Mouse (Mus musculus) intestine, postnatal 0 days (tissue): ENCODE data around the gene Gm10840. TPM values are rescaled to one million over a fixed set of nuclear protein-coding genes. Genes with fewer than 3 reads are reported as not detected.

Experiments used
- ATAC-seq: fragments of 200-750 bp; cut with Nextera tagmentation; 2 replicates; pipeline ENCODE4 v1.8.0; 2017; ENCODE audit warnings: mild to moderate bottlenecking, moderate TSS enrichment, moderate library complexity
- H3K27ac ChIP-seq: fragments of 300-500 bp; sonication (generic); 2 replicates; pipeline ENCODE4 v1.5.1; 2014; ENCODE audit warnings: mild to moderate bottlenecking, low read depth, low read length, moderate library complexity
- H3K27me3 ChIP-seq: fragments of 300-500 bp; sonication (generic); replicated peaks from 2 replicates; pipeline ENCODE4 v1.6.1; 2014; ENCODE audit warnings: low read length, mixed read lengths; ENCODE audit not compliant: control insufficient read depth, insufficient read depth
- H3K36me3 ChIP-seq: fragments of 300-500 bp; sonication (generic); 2 replicates; pipeline ENCODE4 v1.6.1; 2014; ENCODE audit warnings: mild to moderate bottlenecking, moderate library complexity; ENCODE audit not compliant: control insufficient read depth, insufficient read depth
- H3K4me1 ChIP-seq: fragments of 300-500 bp; sonication (generic); replicated peaks from 2 replicates; pipeline ENCODE4 v1.6.1; 2014; ENCODE audit warnings: antibody characterized with exemption, low read length, mixed read lengths; ENCODE audit not compliant: control insufficient read depth, insufficient read depth
- H3K4me2 ChIP-seq: fragments of 300-500 bp; sonication (generic); replicated peaks from 2 replicates; pipeline ENCODE4 v1.6.1; 2014; ENCODE audit warnings: low read depth, mild to moderate bottlenecking, moderate library complexity
- H3K4me3 ChIP-seq: fragments of 300-500 bp; sonication (generic); 2 replicates; pipeline ENCODE4 v1.5.1; 2014; ENCODE audit warnings: low read depth, low read length
- H3K9ac ChIP-seq: fragments of 300-500 bp; sonication (generic); 2 replicates; pipeline ENCODE4 v1.6.1; 2014; ENCODE audit warnings: mild to moderate bottlenecking, low read depth, low read length
- H3K9me3 ChIP-seq: fragments of 300-500 bp; sonication (generic); 2 replicates; pipeline ENCODE4 v1.6.1; 2016; ENCODE audit warnings: mixed run types; ENCODE audit not compliant: control insufficient read depth
- CTCF ChIP-seq: sonication (generic); IDR thresholded peaks from 2 replicates; pipeline ENCODE4 v1.5.1; 2016; ENCODE audit warnings: low read depth, mild to moderate bottlenecking, control low read depth, antibody characterized with exemption, moderate library complexity
- WGBS: fragments of 180-500 bp; shearing (Covaris S2); extraction: QIAGEN DNeasy Blood & Tissue Kit; methylation state at CpG from one replicate; pipeline ENCODE4 v1.1.7; 2014; 5-methylcytosine and 5-hydroxymethylcytosine counted together
- polyA plus RNA-seq: library from polyadenylated mRNA; unstranded; fragments of >200 nt; fragmentation: Nextera tagmentation; extraction: Ambion mirVana; gene quantifications from 2 replicates; pipeline ENCODE4 v1.2.1, GENCODE M21; 2015

Gene Gm10840
- polyA plus RNA-seq, 1 experiment from 2014 or later: not detected

DNA sequence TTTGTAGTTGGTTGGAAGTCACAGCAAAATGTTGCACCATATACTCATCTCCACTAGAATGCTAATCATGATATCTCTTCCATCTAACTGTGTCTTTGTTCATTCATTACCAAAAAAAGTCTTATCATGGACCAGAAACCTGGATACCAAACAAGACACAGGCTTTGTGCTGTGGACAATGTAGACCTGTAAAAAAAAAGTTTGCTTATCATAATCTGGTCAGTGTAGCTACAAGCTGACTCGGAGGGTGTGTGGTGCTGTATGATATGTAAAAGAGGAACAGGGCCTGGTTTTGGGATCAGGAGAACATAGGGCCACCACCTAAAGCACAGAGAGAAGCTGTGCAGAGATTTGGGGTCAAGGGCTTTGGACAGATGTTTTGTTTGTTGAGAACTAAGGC lies 31.2 kb upstream of the Gm10840 start:
- no peak overlapping the region for H3K27ac ChIP-seq

DNA sequence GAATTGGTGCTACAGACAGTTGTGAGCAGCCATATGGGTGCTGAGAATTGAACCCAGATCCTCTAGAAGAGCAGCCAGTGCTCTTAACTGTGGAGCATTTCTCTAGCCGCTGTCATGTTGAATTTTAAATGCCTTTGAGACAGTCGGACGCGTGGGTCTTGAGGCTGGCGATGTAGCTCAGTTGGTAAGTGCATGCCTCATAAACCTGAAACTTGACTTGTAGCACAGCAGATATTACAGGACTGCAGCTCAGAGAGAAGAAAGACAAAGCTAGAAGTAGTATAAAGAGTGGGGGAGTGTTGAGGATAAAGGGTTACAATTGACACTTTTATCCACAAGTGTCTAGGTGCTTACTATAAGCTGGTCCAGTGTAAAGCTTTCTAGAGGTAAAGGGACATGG lies 28.1 kb upstream of the Gm10840 start:
- 94% methylated on average over 5 of the region's 5 CpGs for WGBS
- Histone ChIP-seq H3K9me3 (no peaks in the 10 kb centered on the region), H3K36me3 (peaks cover 21% of the 10 kb centered on the region), H3K9ac (no peak overlapping the region), H3K4me3 (no peak overlapping the region), H3K4me2 (no peak overlapping the region), H3K4me1 (no peaks in the 10 kb centered on the region), H3K27me3 (no peaks in the 10 kb centered on the region), H3K27ac (no peak overlapping the region)
- TF ChIP-seq CTCF: no peak
- ATAC-seq: no peak

More for the DNA sequence above, 31.2 kb upstream of the Gm10840 start:
- no peak for TF ChIP-seq CTCF
- Histone ChIP-seq H3K36me3 (peaks cover 13% of the 10 kb centered on the region), H3K4me2 (no peak overlapping the region), H3K9ac (no peak overlapping the region), H3K4me1 (no peaks in the 10 kb centered on the region), H3K9me3 (no peaks in the 10 kb centered on the region), H3K27me3 (no peaks in the 10 kb centered on the region), H3K4me3 (no peak overlapping the region)
- 74% methylated on average over 1 of the region's 1 CpGs for WGBS
- no peak for ATAC-seq

GRCm38 (mm10) chr11:106134580-106135528 lies 25.8 kb upstream of the Gm10840 start:
- Histone ChIP-seq H3K9ac (no peak overlapping the region), H3K27me3 (no peaks in the 10 kb centered on the region), H3K27ac (peak overlapping the region; percentile 50; the same call in 1 of the 2 replicates), H3K9me3 (no peaks in the 10 kb centered on the region), H3K36me3 (peaks cover 18% of the 10 kb centered on the region), H3K4me2 (peak overlapping the region; percentile 48), H3K4me1 (no peaks in the 10 kb centered on the region), H3K4me3 (no peak overlapping the region)
- peak; percentile 47 for TF ChIP-seq CTCF
- WGBS: 50% methylated on average over 8 of the region's 8 CpGs
- no peak for ATAC-seq

DNA sequence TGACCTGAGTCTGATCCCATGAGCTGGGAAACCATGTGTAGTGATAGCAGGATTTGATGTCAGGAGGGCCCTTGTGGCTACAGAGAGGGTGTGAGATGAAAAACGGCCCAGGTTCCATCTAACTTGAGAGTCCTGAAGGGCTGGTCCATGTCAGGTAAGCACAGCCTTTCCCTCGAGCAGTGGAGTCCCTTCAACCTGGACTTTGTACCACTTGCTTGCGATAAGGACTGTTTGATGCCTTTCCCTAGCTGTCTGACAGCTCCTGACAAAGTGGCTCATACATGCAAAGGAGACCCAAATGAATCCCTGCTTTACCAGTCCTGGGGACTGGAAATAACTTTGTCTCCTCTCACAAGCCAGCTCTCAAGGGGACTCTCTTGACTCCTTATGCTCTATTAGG lies 9.4 kb upstream of the Gm10840 start:
- H3K4me3 ChIP-seq: no peak overlapping the region
- peaks cover 79% of the 10 kb centered on the region for H3K36me3 ChIP-seq
- no peak for TF ChIP-seq CTCF
- no peaks in the 10 kb centered on the region for H3K4me1 ChIP-seq
- no peak overlapping the region for H3K9ac ChIP-seq
- H3K9me3 ChIP-seq: no peaks in the 10 kb centered on the region
- H3K4me2 ChIP-seq: no peak overlapping the region
- H3K27me3 ChIP-seq: no peaks in the 10 kb centered on the region
- no peak for ATAC-seq
- 46% methylated on average over 3 of the region's 3 CpGs for WGBS
- H3K27ac ChIP-seq: no peak overlapping the region

GRCm38 (mm10) chr11:106152132-106152531 lies 8.5 kb upstream of the Gm10840 start:
- no peak overlapping the region for H3K4me3 ChIP-seq
- H3K4me2 ChIP-seq: no peak overlapping the region
- no peak for ATAC-seq
- no peaks in the 10 kb centered on the region for H3K4me1 ChIP-seq
- WGBS: 82% methylated on average over 8 of the region's 8 CpGs
- no peaks in the 10 kb centered on the region for H3K27me3 ChIP-seq
- peaks cover 88% of the 10 kb centered on the region for H3K36me3 ChIP-seq
- no peak overlapping the region for H3K9ac ChIP-seq
- H3K9me3 ChIP-seq: no peaks in the 10 kb centered on the region
- no peak overlapping the region for H3K27ac ChIP-seq
- 0 out of 2 replicates have a peak, but pooled peaks have one; percentile 1 for TF ChIP-seq CTCF

- 85% methylated on average over 5 of the region's 5 CpGs for WGBS
Observed at GRCm38 (mm10) chr11:106154091-106154490, 6.6 kb upstream of the Gm10840 start.

More at GRCm38 (mm10) chr11:106154091-106154490, 6.6 kb upstream of the Gm10840 start:
- H3K4me1 ChIP-seq: no peaks in the 10 kb centered on the region
- ATAC-seq: no peak
- no peak overlapping the region for H3K4me2 ChIP-seq
- TF ChIP-seq CTCF: no peak
- no peak overlapping the region for H3K27ac ChIP-seq
- no peak overlapping the region for H3K4me3 ChIP-seq
- no peak overlapping the region for H3K9ac ChIP-seq
- no peaks in the 10 kb centered on the region for H3K27me3 ChIP-seq
- peaks cover 69% of the 10 kb centered on the region for H3K36me3 ChIP-seq
- no peaks in the 10 kb centered on the region for H3K9me3 ChIP-seq
